14 mouse cellular contexts compared by ENCODE assay signal in the genomic region with DNA sequence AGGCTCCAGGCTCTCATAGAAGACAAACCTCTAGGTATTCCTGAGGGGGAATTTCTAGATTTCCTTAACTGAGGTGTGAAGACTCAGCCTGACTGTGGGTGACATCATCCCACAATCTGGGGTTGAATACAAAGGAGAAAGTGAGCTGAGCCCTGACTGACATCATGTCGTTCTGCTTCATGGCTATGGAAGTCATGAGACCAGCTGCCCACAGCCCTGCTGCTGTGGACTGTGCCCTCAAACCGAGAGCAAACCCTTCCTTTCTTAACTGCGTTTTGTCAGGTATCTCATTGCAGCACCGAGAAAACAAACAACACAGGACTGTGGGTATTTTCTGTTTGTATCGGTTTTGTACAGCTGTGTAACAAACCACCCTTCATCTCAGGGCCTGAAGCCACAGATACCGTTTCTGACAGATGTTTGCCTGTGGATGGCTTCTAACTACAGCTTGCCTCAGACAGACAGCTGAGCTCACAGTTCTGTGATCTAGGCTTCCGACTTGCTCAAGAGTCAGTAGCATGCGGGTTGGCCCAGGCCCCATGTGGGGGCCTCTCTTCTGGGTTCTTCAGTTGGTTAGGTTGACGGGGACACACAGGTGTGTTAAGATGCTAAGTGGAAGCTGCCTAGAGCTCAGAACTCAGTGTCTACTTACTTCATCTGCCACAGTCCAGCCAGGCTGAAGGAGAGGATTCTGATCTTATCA.
"Had no signal": no experiment of that assay in that cellular context is flagged by ENCODE, and none has a peak within 500 bp of the region (broad histone marks: within the 10 kb centered on the region; RNA-seq: fewer than 3 reads in every experiment).

No protein-coding gene starts in this region.

- H3K27me3 ChIP-seq: limb, embryonic 15.5 days; midbrain, embryonic 15.5 days; neural tube, embryonic 13.5 days had no signal

- DNase-seq: kidney, postnatal 14 days; lung, embryonic 14.5 days; lung, postnatal 14 days; retina, postnatal 1 day; right cerebral cortex, postnatal 4 days had no signal

- H3K27ac ChIP-seq: limb, embryonic 15.5 days; liver, embryonic 12.5 days; macrophage; midbrain, embryonic 15.5 days; neural tube, embryonic 13.5 days had no signal

- H3K4me1 ChIP-seq: limb, embryonic 15.5 days; liver, embryonic 12.5 days; megakaryocyte, embryonic 14.5 days; neural tube, embryonic 13.5 days had no signal

- H3K4me3 ChIP-seq: limb, embryonic 15.5 days; liver, embryonic 12.5 days; megakaryocyte, embryonic 14.5 days; midbrain, embryonic 15.5 days; neural tube, embryonic 13.5 days had no signal

- H3K9me3 ChIP-seq: limb, embryonic 15.5 days; liver, embryonic 12.5 days; megakaryocyte, embryonic 14.5 days; midbrain, embryonic 15.5 days; neural tube, embryonic 13.5 days had no signal

- H3K9ac ChIP-seq: limb, embryonic 15.5 days; liver, embryonic 12.5 days; lung, embryonic 14.5 days; midbrain, embryonic 15.5 days; neural tube, embryonic 13.5 days had no signal

- ATAC-seq: inflammation-experienced regulatory T-cells, adult 6 months; intestine, postnatal 0 days; liver, embryonic 12.5 days; midbrain, embryonic 15.5 days had no signal

- H3K4me2 ChIP-seq: limb, embryonic 15.5 days; liver, embryonic 12.5 days; lung, embryonic 14.5 days; midbrain, embryonic 11.5 days; midbrain, embryonic 15.5 days; neural tube, embryonic 13.5 days had no signal

- H3K36me3 ChIP-seq: limb, embryonic 15.5 days; liver, embryonic 12.5 days; midbrain, embryonic 15.5 days; neural tube, embryonic 13.5 days had no signal
